Mouse (Mus musculus) embryonic fibroblast, embryonic 13.5 days (primary cell): ENCODE measurements around the gene Mrgprx1. TPM values are rescaled to one million over a fixed set of nuclear protein-coding genes. Genes with fewer than 3 reads are reported as not detected.

Experiments used
- H3K27ac ChIP-seq: 2 replicates; pipeline ENCODE4 v1.5.1; 2012; ENCODE audit warnings: low read length, control low read depth, inconsistent platforms; ENCODE audit not compliant: insufficient read depth
- H3K4me1 ChIP-seq: 2 replicates; pipeline ENCODE4 v1.6.1; 2011; ENCODE audit warnings: low read length; ENCODE audit not compliant: control insufficient read depth, insufficient read depth
- H3K4me3 ChIP-seq: 2 replicates; pipeline ENCODE4 v1.5.1; 2011; ENCODE audit warnings: mild to moderate bottlenecking, control low read depth, low read length; ENCODE audit not compliant: insufficient read depth
- CTCF ChIP-seq: IDR thresholded peaks from 2 replicates; pipeline ENCODE4 v1.5.1; 2011; ENCODE audit warnings: mild to moderate bottlenecking, control low read depth, low read length, moderate library complexity, borderline replicate concordance; ENCODE audit not compliant: insufficient read depth
- POLR2A ChIP-seq: IDR thresholded peaks from 2 replicates; pipeline ENCODE4 v1.6.1; 2011; ENCODE audit warnings: low read depth, mild to moderate bottlenecking, control low read depth, low read length, moderate library complexity
- polyA plus RNA-seq: library from polyadenylated mRNA; stranded (reverse); fragments of >200 nt; gene quantifications from 2 replicates; pipeline ENCODE4 v1.2.4, GENCODE M21; 2011; ENCODE audit warnings: low read depth; ENCODE audit not compliant: missing spikeins, insufficient read length

Gene Mrgprx1
- not detected in 2 replicates for polyA plus RNA-seq

DNA sequence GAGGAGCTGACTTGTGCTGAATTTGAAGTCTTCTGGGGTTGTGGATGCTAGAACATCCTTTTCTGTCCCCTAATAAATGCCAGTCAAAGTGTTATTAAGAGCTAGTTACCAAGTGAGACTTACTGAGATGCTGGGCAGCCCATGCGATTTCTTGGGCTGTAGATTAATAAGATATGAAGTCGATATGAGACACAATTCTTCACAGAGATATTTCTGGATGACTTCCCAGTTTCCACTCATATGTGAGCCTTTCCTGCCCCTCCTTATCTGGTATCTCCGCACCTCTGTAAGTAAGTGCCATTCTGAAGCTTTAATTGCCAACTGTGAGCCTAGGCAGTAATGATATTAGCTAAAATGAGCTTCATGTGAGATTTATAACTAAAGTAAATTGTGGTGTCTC, at the start of gene Mrgprx1:
Mrgprx1 (minus strand) TSS at position 101 of the 400 bp plus-strand sequence.
- no peak for TF ChIP-seq CTCF
- no peak for TF ChIP-seq POLR2A
- Histone ChIP-seq H3K4me1 (no peaks in the 10 kb centered on the region), H3K27ac (no peak within 1 kb of the TSS), H3K4me3 (no peak within 1 kb of the TSS)

DNA sequence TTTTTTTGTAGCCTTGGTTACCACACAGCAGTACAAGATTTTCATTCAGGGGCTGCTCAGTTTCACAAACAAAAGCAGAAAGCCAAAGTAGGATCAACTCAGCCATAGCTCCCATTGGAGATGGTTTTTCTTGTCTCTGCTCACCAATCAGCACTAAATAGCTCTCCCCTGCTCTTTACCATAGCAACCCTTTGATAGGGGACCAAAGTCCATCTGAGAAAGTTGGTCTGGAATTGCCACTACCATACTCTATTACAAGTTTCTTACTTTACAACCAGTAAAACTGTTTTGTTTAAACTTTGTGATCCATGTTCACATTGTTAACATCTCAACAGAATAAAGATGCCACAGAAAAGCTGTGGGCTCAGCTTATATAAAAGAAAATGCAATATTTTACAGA, 48.1 kb upstream of the Mrgprx1 start:
- Histone ChIP-seq H3K27ac (no peak overlapping the region), H3K4me1 (no peaks in the 10 kb centered on the region), H3K4me3 (no peak overlapping the region)
- TF ChIP-seq CTCF = no peak
- TF ChIP-seq POLR2A = no peak

DNA sequence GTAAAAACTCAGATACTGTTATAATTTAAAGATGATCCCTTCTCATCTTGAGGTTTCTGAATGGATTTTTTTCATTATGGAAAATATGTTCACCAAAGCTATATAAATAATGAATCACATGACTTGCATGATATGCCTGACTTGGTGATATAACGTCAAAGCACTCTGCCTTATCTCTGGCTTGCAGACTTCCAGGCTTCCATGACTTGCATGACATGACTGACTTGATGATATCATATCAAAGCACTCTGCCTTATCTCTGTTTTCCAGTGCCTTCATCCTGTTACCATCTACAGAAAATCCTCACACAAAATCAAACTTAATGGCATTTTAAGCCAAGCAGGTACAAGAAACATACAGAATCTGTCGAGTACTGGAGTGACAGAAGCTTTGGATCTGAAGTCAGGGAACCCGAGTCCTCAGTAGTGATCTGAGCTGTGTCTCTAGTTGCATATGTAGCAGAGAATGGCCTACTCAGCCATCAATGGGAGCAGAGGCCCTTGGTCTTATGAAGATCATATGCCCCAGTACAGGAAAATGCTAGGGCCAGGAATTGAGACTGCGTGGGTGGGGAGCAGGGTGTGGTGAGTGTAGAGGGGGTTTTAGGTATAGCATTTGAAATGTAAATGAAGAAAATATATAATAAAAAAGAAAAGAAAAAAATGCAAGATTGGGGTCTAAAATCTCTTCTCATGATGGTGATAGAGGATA, 19.2 kb upstream of the Mrgprx1 start:
- no peaks in the 10 kb centered on the region for H3K4me1 ChIP-seq
- H3K4me3 ChIP-seq = no peak overlapping the region
- TF ChIP-seq CTCF = no peak
- TF ChIP-seq POLR2A = no peak
- no peak overlapping the region for H3K27ac ChIP-seq

GRCm38 (mm10) chr7:48044046-48044445, 16.6 kb upstream of the Mrgprx1 start:
- no peak overlapping the region for H3K4me3 ChIP-seq
- H3K27ac ChIP-seq = no peak overlapping the region
- no peaks in the 10 kb centered on the region for H3K4me1 ChIP-seq
- TF ChIP-seq POLR2A = no peak
- no peak for TF ChIP-seq CTCF

DNA sequence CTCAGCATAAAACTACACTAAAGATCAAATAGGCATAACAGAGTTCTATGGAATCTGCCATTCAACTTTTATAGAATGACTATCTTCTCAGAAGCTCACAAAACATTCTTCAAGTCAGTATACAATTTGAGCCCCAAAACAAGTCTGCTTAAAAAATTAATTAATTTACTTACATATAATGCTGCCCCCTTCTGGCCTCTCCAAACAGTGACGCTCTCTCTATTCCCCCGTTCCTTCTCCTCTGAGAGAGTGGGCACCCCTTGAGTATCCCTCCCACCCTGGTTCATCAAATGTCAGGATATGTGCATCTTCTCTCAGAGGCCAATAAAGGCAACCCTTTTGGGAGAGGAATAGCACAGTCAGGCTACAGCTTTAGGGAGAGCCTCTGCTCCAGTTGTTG, 9.5 kb downstream of the Mrgprx1 start:
- Histone ChIP-seq H3K4me3 (no peak overlapping the region), H3K4me1 (no peaks in the 10 kb centered on the region), H3K27ac (no peak overlapping the region)
- TF ChIP-seq CTCF (no peak), POLR2A (no peak)

- H3K27ac ChIP-seq = no peak overlapping the region
- no peaks in the 10 kb centered on the region for H3K4me1 ChIP-seq
- TF ChIP-seq POLR2A (no peak), CTCF (no peak)
- H3K4me3 ChIP-seq = no peak overlapping the region
Observed at GRCm38 (mm10) chr7:47995689-47996088, 31.7 kb downstream of the Mrgprx1 start.

GRCm38 (mm10) chr7:47986752-47987151, 40.6 kb downstream of the Mrgprx1 start:
- no peaks in the 10 kb centered on the region for H3K4me1 ChIP-seq
- H3K27ac ChIP-seq = no peak overlapping the region
- no peak for TF ChIP-seq POLR2A
- no peak for TF ChIP-seq CTCF
- no peak overlapping the region for H3K4me3 ChIP-seq

- H3K4me3 ChIP-seq = no peak within 1 kb of the TSS
- TF ChIP-seq CTCF (no peak), POLR2A (no peak)
Observed at GRCm38 (mm10) chr7:47981995-47982394, 45.4 kb downstream of the Mrgprx1 start, which contains the start of gene Mrgpra4. Gene Mrgpra4, minus strand, starts transcription at chr7:47982095.

More at GRCm38 (mm10) chr7:47981995-47982394, 45.4 kb downstream of the Mrgprx1 start, which contains the start of gene Mrgpra4:
- Histone ChIP-seq H3K4me1 (no peaks in the 10 kb centered on the region), H3K27ac (no peak within 1 kb of the TSS)

Other genes starting within 250 kb of the Mrgprx1 start
- gene Mrgpra4, start 45.5 kb downstream of the Mrgprx1 start, polyA plus RNA-seq = not detected in 2 replicates
- not detected in 2 replicates for gene Mrgprb5, start 141.4 kb upstream of the Mrgprx1 start, polyA plus RNA-seq
- gene Mrgprb4, start 171.7 kb upstream of the Mrgprx1 start, polyA plus RNA-seq = not detected in 2 replicates